Mouse (Mus musculus) Muller cell, postnatal 12 days (primary cell): ENCODE measurements around the gene Cenpq.
A peak's percentile ranks its signal among the peaks of the same experiment; 100 is the strongest.

Experiments used
- DNase-seq: peaks from one replicate; pipeline ENCODE4 v3.0.0-alpha.2; 2015; ENCODE audit errors: inconsistent ontology term

Cenpq gene

GRCm38 (mm10) chr17:40934420-40935231 is at the start of gene Cenpq, which contains the start of gene Mut:
Cenpq (minus strand) TSS chr17:40935047.
Mut (plus strand) TSS chr17:40934685.
- peak; percentile 96 for DNase-seq

GRCm38 (mm10) chr17:40977914-40978313 is 43.1 kb upstream of the Cenpq start:
- DNase-seq, result no peak

- DNase-seq, result no peak
Observed at GRCm38 (mm10) chr17:40948518-40948917, 13.7 kb upstream of the Cenpq start.

GRCm38 (mm10) chr17:40933985-40934384 is 862 bp downstream of the Cenpq start:
- no peak for DNase-seq

GRCm38 (mm10) chr17:40915499-40915898 is 19.3 kb downstream of the Cenpq start:
- no peak for DNase-seq

GRCm38 (mm10) chr17:40914250-40914649 is 20.6 kb downstream of the Cenpq start, which contains the start of gene Glyatl3:
Glyatl3 (minus strand) TSS chr17:40914350.
- DNase-seq, result no peak

GRCm38 (mm10) chr17:40904721-40905154 is 30.1 kb downstream of the Cenpq start:
- no peak for DNase-seq

- no peak for DNase-seq
Observed at GRCm38 (mm10) chr17:40904056-40904597, 30.7 kb downstream of the Cenpq start.

GRCm38 (mm10) chr17:40903345-40903744 is 31.5 kb downstream of the Cenpq start:
- no peak for DNase-seq

- no peak for DNase-seq
Observed at GRCm38 (mm10) chr17:40899783-40900363, 35.0 kb downstream of the Cenpq start.

GRCm38 (mm10) chr17:40896863-40897262 is 38.0 kb downstream of the Cenpq start:
- no peak for DNase-seq

- DNase-seq, result no peak
Observed at GRCm38 (mm10) chr17:40887849-40888536, 46.9 kb downstream of the Cenpq start.

GRCm38 (mm10) chr17:40885155-40885554 is 49.7 kb downstream of the Cenpq start:
- no peak for DNase-seq

GRCm38 (mm10) chr17:40882172-40882571 is 52.7 kb downstream of the Cenpq start:
- no peak for DNase-seq

GRCm38 (mm10) chr17:40879924-40880691 is 54.7 kb downstream of the Cenpq start, which contains the start of gene 9130008F23Rik:
9130008F23Rik (minus strand) TSS chr17:40880559.
- peak; percentile 74 for DNase-seq

- DNase-seq, result no peak
Observed at GRCm38 (mm10) chr17:40879528-40879923, 55.3 kb downstream of the Cenpq start.

GRCm38 (mm10) chr17:40877741-40878140 is 57.1 kb downstream of the Cenpq start:
- DNase-seq, result no peak

GRCm38 (mm10) chr17:40875568-40875967 is 59.3 kb downstream of the Cenpq start:
- DNase-seq, result no peak

- DNase-seq, result no peak
Observed at GRCm38 (mm10) chr17:40874701-40875100, 60.1 kb downstream of the Cenpq start.

GRCm38 (mm10) chr17:40873582-40874011 is 61.2 kb downstream of the Cenpq start:
- no peak for DNase-seq
